Mouse (Mus musculus) T-helper 17 cell (primary cell): ENCODE results near the gene Myo15.
"Not testable (repeated sequence)": the region's sequence is repeated elsewhere in the genome, so short reads cannot be mapped to it uniquely, and the experiment has no call there.

Experiments
- in situ Hi-C, 2 experiments: fragments of 300-600 bp; cut with MboI, MseI; formaldehyde crosslinking; loops; 1 replicate in 1 of 2; 2 replicates in 1 of 2; pipeline ENCODE4 v1.15.1; 2025; ENCODE audit warnings: high pct_unique_total_duplicates in 2 of 2

Gene Myo15

GRCm38 (mm10) chr11:60507281-60507680, 38.1 kb downstream of the Myo15 start:
- in situ Hi-C loops = no loop called here

GRCm38 (mm10) chr11:60508950-60509349, 39.8 kb downstream of the Myo15 start:
- in situ Hi-C loops = no loop called here

GRCm38 (mm10) chr11:60509500-60509899, 40.4 kb downstream of the Myo15 start:
- in situ Hi-C loops = no loop called here

- in situ Hi-C loops = no loop called here
Observed at GRCm38 (mm10) chr11:60511893-60512292, 42.8 kb downstream of the Myo15 start.

GRCm38 (mm10) chr11:60512520-60512919, 43.4 kb downstream of the Myo15 start:
- in situ Hi-C loops = no loop called here

GRCm38 (mm10) chr11:60514941-60515340, 45.8 kb downstream of the Myo15 start:
- in situ Hi-C loops = no loop called here

GRCm38 (mm10) chr11:60518305-60518704, 49.2 kb downstream of the Myo15 start:
- in situ Hi-C loops = no loop called here

GRCm38 (mm10) chr11:60522027-60522426, 52.9 kb downstream of the Myo15 start:
- in situ Hi-C loops = no loop called here

GRCm38 (mm10) chr11:60522661-60523365, 53.7 kb downstream of the Myo15 start:
- in situ Hi-C loops = no loop called here

GRCm38 (mm10) chr11:60526461-60526860, 57.3 kb downstream of the Myo15 start:
- in situ Hi-C loops = no loop called here

- in situ Hi-C loops = no loop called here
Observed at GRCm38 (mm10) chr11:60535676-60536075, 66.5 kb downstream of the Myo15 start.

GRCm38 (mm10) chr11:60536180-60536858, 67.2 kb downstream of the Myo15 start, which contains the start of gene Alkbh5:
Gene Alkbh5 (plus strand): TSS chr11:60536381.
- in situ Hi-C loops = no loop called here

- in situ Hi-C loops = no loop called here
Observed at GRCm38 (mm10) chr11:60536859-60537467, 67.8 kb downstream of the Myo15 start.

- in situ Hi-C loops = no loop called here
Observed at GRCm38 (mm10) chr11:60537468-60538347, 68.6 kb downstream of the Myo15 start.

- in situ Hi-C loops = no loop called here
Observed at GRCm38 (mm10) chr11:60538371-60539281, 69.5 kb downstream of the Myo15 start.

GRCm38 (mm10) chr11:60539540-60539939, 70.4 kb downstream of the Myo15 start:
- in situ Hi-C loops = no loop called here

- in situ Hi-C loops = no loop called here
Observed at GRCm38 (mm10) chr11:60540002-60540610, 71.0 kb downstream of the Myo15 start.

GRCm38 (mm10) chr11:60540761-60541160, 71.6 kb downstream of the Myo15 start:
- in situ Hi-C loops = no loop called here

GRCm38 (mm10) chr11:60541831-60542230, 72.7 kb downstream of the Myo15 start:
- in situ Hi-C loops = no loop called here

GRCm38 (mm10) chr11:60543211-60543610, 74.1 kb downstream of the Myo15 start:
- in situ Hi-C loops = not testable (repeated sequence)
